Mouse (Mus musculus): ENCODE measurements at regions not wholly inside any gene's neighbourhood (a gene's known extent, or its start where the extent isn't known, plus 50 kb on each side); places are given as distances from the start of the nearest gene placed in this dataset.

- WGBS, result 53% methylated on average over 10 of the region's 10 CpGs
- no peak for ATAC-seq (replicated peaks; ENCODE audit: extremely low read depth, insufficient read depth, low FRiP score)
- H3K9ac ChIP-seq (ENCODE audit: low read length), result no peak overlapping the region
Measured at GRCm38 (mm10) chr1:88623040-88623439, 79.0 kb downstream of the Arl4c start.

GRCm38 (mm10) chr1:88622356-88622755 lies 79.7 kb downstream of the Arl4c start:
- Histone ChIP-seq H3K36me3 (ENCODE audit: control insufficient read depth, insufficient read depth) (no peaks in the 10 kb centered on the region), H3K4me2 (ENCODE audit: low read depth, low read length) (no peak overlapping the region), H3K9ac (ENCODE audit: low read length) (no peak overlapping the region), H3K27ac (ENCODE audit: low read length) (peak overlapping the region; percentile 65), H3K4me3 (ENCODE audit: low read length) (no peak overlapping the region), H3K27me3 (ENCODE audit: control insufficient read depth, insufficient read depth, low read length) (no peaks in the 10 kb centered on the region), H3K9me3 (replicated peaks; ENCODE audit: control insufficient read depth, low read length) (no peaks in the 10 kb centered on the region), H3K4me1 (ENCODE audit: control insufficient read depth, insufficient read depth, low read length) (no peaks in the 10 kb centered on the region)
- WGBS, result 72% methylated on average over 6 of the region's 6 CpGs
- peak; percentile 32; the same call in 1 of the 2 replicates for ATAC-seq (replicated peaks; ENCODE audit: extremely low read depth, insufficient read depth, low FRiP score)

More at GRCm38 (mm10) chr1:88623040-88623439, 79.0 kb downstream of the Arl4c start:
- Histone ChIP-seq H3K4me1 (ENCODE audit: control insufficient read depth, insufficient read depth, low read length) (no peaks in the 10 kb centered on the region), H3K27ac (ENCODE audit: low read length) (no peak overlapping the region), H3K36me3 (ENCODE audit: control insufficient read depth, insufficient read depth) (no peaks in the 10 kb centered on the region), H3K9me3 (replicated peaks; ENCODE audit: control insufficient read depth, low read length) (no peaks in the 10 kb centered on the region), H3K4me2 (ENCODE audit: low read depth, low read length) (no peak overlapping the region), H3K4me3 (ENCODE audit: low read length) (no peak overlapping the region), H3K27me3 (ENCODE audit: control insufficient read depth, insufficient read depth, low read length) (no peaks in the 10 kb centered on the region)

- H3K27ac ChIP-seq (ENCODE audit: low read length), result no peak overlapping the region
- no peak overlapping the region for H3K9ac ChIP-seq (ENCODE audit: low read length)
- 45% methylated on average over 2 of the region's 2 CpGs for WGBS
- ATAC-seq (replicated peaks; ENCODE audit: extremely low read depth, insufficient read depth, low FRiP score), result no peak
- no peak overlapping the region for H3K4me2 ChIP-seq (ENCODE audit: low read depth, low read length)
- no peaks in the 10 kb centered on the region for H3K4me1 ChIP-seq (ENCODE audit: control insufficient read depth, insufficient read depth, low read length)
- no peaks in the 10 kb centered on the region for H3K27me3 ChIP-seq (ENCODE audit: control insufficient read depth, insufficient read depth, low read length)
- H3K4me3 ChIP-seq (ENCODE audit: low read length), result no peak overlapping the region
- H3K9me3 ChIP-seq (replicated peaks; ENCODE audit: control insufficient read depth, low read length), result 0 out of 2 replicates have a peak, but pooled peaks cover 2% of the 10 kb centered on the region
- H3K36me3 ChIP-seq (ENCODE audit: control insufficient read depth, insufficient read depth), result no peaks in the 10 kb centered on the region
Measured at GRCm38 (mm10) chr1:88621214-88621613, 80.8 kb downstream of the Arl4c start.

- Histone ChIP-seq H3K36me3 (ENCODE audit: control insufficient read depth, insufficient read depth) (no peaks in the 10 kb centered on the region), H3K4me1 (ENCODE audit: control insufficient read depth, insufficient read depth, low read length) (no peaks in the 10 kb centered on the region), H3K9ac (ENCODE audit: low read length) (no peak overlapping the region), H3K4me3 (ENCODE audit: low read length) (no peak overlapping the region), H3K9me3 (replicated peaks; ENCODE audit: control insufficient read depth, low read length) (0 out of 2 replicates have a peak, but pooled peaks cover 2% of the 10 kb centered on the region), H3K4me2 (ENCODE audit: low read depth, low read length) (no peak overlapping the region), H3K27ac (ENCODE audit: low read length) (no peak overlapping the region), H3K27me3 (ENCODE audit: control insufficient read depth, insufficient read depth, low read length) (no peaks in the 10 kb centered on the region)
- no peak for ATAC-seq (replicated peaks; ENCODE audit: extremely low read depth, insufficient read depth, low FRiP score)
- WGBS, result 51% methylated on average over 2 of the region's 2 CpGs
Measured at GRCm38 (mm10) chr1:88613007-88613406, 89.0 kb downstream of the Arl4c start.

- ATAC-seq (replicated peaks; ENCODE audit: extremely low read depth, insufficient read depth, low FRiP score), result no peak
- Histone ChIP-seq H3K36me3 (ENCODE audit: control insufficient read depth, insufficient read depth) (no peaks in the 10 kb centered on the region), H3K9ac (ENCODE audit: low read length) (no peak overlapping the region), H3K4me2 (ENCODE audit: low read depth, low read length) (no peak overlapping the region), H3K4me3 (ENCODE audit: low read length) (no peak overlapping the region), H3K9me3 (replicated peaks; ENCODE audit: control insufficient read depth, low read length) (no peaks in the 10 kb centered on the region), H3K27ac (ENCODE audit: low read length) (no peak overlapping the region), H3K4me1 (ENCODE audit: control insufficient read depth, insufficient read depth, low read length) (no peaks in the 10 kb centered on the region), H3K27me3 (ENCODE audit: control insufficient read depth, insufficient read depth, low read length) (no peaks in the 10 kb centered on the region)
- 79% methylated on average over 5 of the region's 5 CpGs for WGBS
Measured at GRCm38 (mm10) chr1:88611241-88611640, 90.8 kb downstream of the Arl4c start.

GRCm38 (mm10) chr1:88610810-88611209 lies 91.2 kb downstream of the Arl4c start:
- H3K9me3 ChIP-seq (replicated peaks; ENCODE audit: control insufficient read depth, low read length), result no peaks in the 10 kb centered on the region
- WGBS, result 87% methylated on average over 9 of the region's 9 CpGs

GRCm38 (mm10) chr1:88608826-88609225 lies 93.2 kb downstream of the Arl4c start:
- H3K4me1 ChIP-seq (ENCODE audit: control insufficient read depth, insufficient read depth, low read length), result no peaks in the 10 kb centered on the region
- ATAC-seq (replicated peaks; ENCODE audit: extremely low read depth, insufficient read depth, low FRiP score), result no peak
- no peak overlapping the region for H3K4me3 ChIP-seq (ENCODE audit: low read length)
- no peaks in the 10 kb centered on the region for H3K27me3 ChIP-seq (ENCODE audit: control insufficient read depth, insufficient read depth, low read length)
- H3K4me2 ChIP-seq (ENCODE audit: low read depth, low read length), result no peak overlapping the region
- H3K36me3 ChIP-seq (ENCODE audit: control insufficient read depth, insufficient read depth), result no peaks in the 10 kb centered on the region
- H3K27ac ChIP-seq (ENCODE audit: low read length), result no peak overlapping the region
- no peaks in the 10 kb centered on the region for H3K9me3 ChIP-seq (replicated peaks; ENCODE audit: control insufficient read depth, low read length)
- 50% methylated on average over 8 of the region's 8 CpGs for WGBS
- H3K9ac ChIP-seq (ENCODE audit: low read length), result no peak overlapping the region

More at GRCm38 (mm10) chr1:88610810-88611209, 91.2 kb downstream of the Arl4c start:
- no peaks in the 10 kb centered on the region for H3K4me1 ChIP-seq (ENCODE audit: control insufficient read depth, insufficient read depth, low read length)
- no peak overlapping the region for H3K9ac ChIP-seq (ENCODE audit: low read length)
- H3K4me2 ChIP-seq (ENCODE audit: low read depth, low read length), result no peak overlapping the region
- H3K36me3 ChIP-seq (ENCODE audit: control insufficient read depth, insufficient read depth), result no peaks in the 10 kb centered on the region
- ATAC-seq (replicated peaks; ENCODE audit: extremely low read depth, insufficient read depth, low FRiP score), result no peak
- H3K27ac ChIP-seq (ENCODE audit: low read length), result no peak overlapping the region
- no peak overlapping the region for H3K4me3 ChIP-seq (ENCODE audit: low read length)
- no peaks in the 10 kb centered on the region for H3K27me3 ChIP-seq (ENCODE audit: control insufficient read depth, insufficient read depth, low read length)

- WGBS, result 49% methylated on average over 8 of the region's 8 CpGs
- H3K4me2 ChIP-seq (ENCODE audit: low read depth, low read length), result no peak overlapping the region
- H3K9me3 ChIP-seq (replicated peaks; ENCODE audit: control insufficient read depth, low read length), result no peaks in the 10 kb centered on the region
- H3K4me3 ChIP-seq (ENCODE audit: low read length), result no peak overlapping the region
- H3K9ac ChIP-seq (ENCODE audit: low read length), result no peak overlapping the region
- H3K36me3 ChIP-seq (ENCODE audit: control insufficient read depth, insufficient read depth), result no peaks in the 10 kb centered on the region
- ATAC-seq (replicated peaks; ENCODE audit: extremely low read depth, insufficient read depth, low FRiP score), result no peak
- no peaks in the 10 kb centered on the region for H3K4me1 ChIP-seq (ENCODE audit: control insufficient read depth, insufficient read depth, low read length)
- H3K27me3 ChIP-seq (ENCODE audit: control insufficient read depth, insufficient read depth, low read length), result no peaks in the 10 kb centered on the region
- H3K27ac ChIP-seq (ENCODE audit: low read length), result no peak overlapping the region
Measured at GRCm38 (mm10) chr1:88608236-88608635, 93.8 kb downstream of the Arl4c start.

GRCm38 (mm10) chr1:88605616-88606190 lies 95.8 kb upstream of the Glrp1 start:
- Histone ChIP-seq H3K4me3 (ENCODE audit: low read length) (no peak overlapping the region), H3K4me1 (ENCODE audit: control insufficient read depth, insufficient read depth, low read length) (no peaks in the 10 kb centered on the region), H3K27me3 (ENCODE audit: control insufficient read depth, insufficient read depth, low read length) (no peaks in the 10 kb centered on the region), H3K4me2 (ENCODE audit: low read depth, low read length) (no peak overlapping the region), H3K9ac (ENCODE audit: low read length) (no peak overlapping the region), H3K36me3 (ENCODE audit: control insufficient read depth, insufficient read depth) (no peaks in the 10 kb centered on the region), H3K9me3 (replicated peaks; ENCODE audit: control insufficient read depth, low read length) (no peaks in the 10 kb centered on the region), H3K27ac (ENCODE audit: low read length) (no peak overlapping the region)
- WGBS, result 43% methylated on average over 14 of the region's 14 CpGs
- no peak for ATAC-seq (replicated peaks; ENCODE audit: extremely low read depth, insufficient read depth, low FRiP score)
